In the genomic region with DNA sequence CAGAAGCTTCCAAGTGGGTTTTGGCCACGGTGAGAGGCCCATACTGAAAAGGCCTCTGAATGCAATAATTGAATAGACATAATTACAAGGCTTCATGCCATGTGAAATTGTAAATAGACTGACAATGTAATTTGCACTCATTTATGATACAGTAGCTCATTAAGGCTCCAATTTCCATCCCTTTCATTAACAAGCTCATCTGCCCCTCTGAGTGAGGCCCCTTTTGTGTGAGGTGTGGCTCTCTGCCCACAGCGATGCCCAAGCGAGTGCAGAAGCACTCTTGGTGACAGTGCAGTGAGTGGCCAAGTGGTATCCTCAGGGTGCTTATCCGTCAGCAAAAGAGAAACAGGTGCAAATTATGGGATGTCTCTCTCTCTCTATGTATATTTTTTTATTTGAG, we compare ENCODE assay signal across 27 mouse cellular contexts.
DNase-seq lines count a peak whose midpoint lies in the region; ATAC-seq lines count a peak whose summit lies in the region.
"Had no signal": no experiment of that assay in that cellular context is flagged by ENCODE, and none has a peak within 500 bp of the region (broad histone marks: within the 10 kb centered on the region; RNA-seq: fewer than 3 reads in every experiment).

No protein-coding gene starts in this region.

- no peaks in the 10 kb centered on the region for H3K36me3 ChIP-seq in forebrain, embryonic 13.5 days (ENCODE audit: poor library complexity, severe bottlenecking)
- no peaks in the 10 kb centered on the region for H3K36me3 ChIP-seq in forebrain, embryonic 10.5 days (replicated peaks)
- H3K36me3 ChIP-seq in heart, embryonic 12.5 days, result no peaks in the 10 kb centered on the region
- H3K36me3 ChIP-seq in forebrain, embryonic 16.5 days (ENCODE audit: control insufficient read depth, insufficient read depth), result no peaks in the 10 kb centered on the region
- H3K36me3 ChIP-seq: embryonic facial prominence, embryonic 12.5 days; embryonic facial prominence, embryonic 15.5 days; heart, embryonic 13.5 days had no signal

- H3K4me3 ChIP-seq in forebrain, embryonic 13.5 days, result no peak overlapping the region
- no peak overlapping the region for H3K4me3 ChIP-seq in forebrain, embryonic 10.5 days
- H3K4me3 ChIP-seq in heart, embryonic 12.5 days, result no peak overlapping the region
- H3K4me3 ChIP-seq in forebrain, embryonic 16.5 days (replicated peaks; ENCODE audit: low read length), result no peak overlapping the region
- H3K4me3 ChIP-seq: embryonic facial prominence, embryonic 12.5 days; embryonic facial prominence, embryonic 15.5 days; erythroblast, embryonic 14.5 days; gastrocnemius, adult 2 months; heart, embryonic 13.5 days had no signal

- ATAC-seq in forebrain, embryonic 13.5 days, result peak; percentile 65; the same call in 1 of the 2 replicates
- ATAC-seq in heart, embryonic 12.5 days (ENCODE audit: insufficient number of reproducible peaks, low FRiP score), result no peak
- ATAC-seq in forebrain, embryonic 16.5 days, result peak; percentile 72
- ATAC-seq: hindbrain, postnatal 0 days; inflammation-experienced regulatory T-cells, adult 6 months; intestine, embryonic 16.5 days; Patski had no signal

- H3K27me3 ChIP-seq in forebrain, embryonic 13.5 days, result no peaks in the 10 kb centered on the region
- no peaks in the 10 kb centered on the region for H3K27me3 ChIP-seq in forebrain, embryonic 10.5 days (ENCODE audit: poor library complexity, severe bottlenecking)
- no peaks in the 10 kb centered on the region for H3K27me3 ChIP-seq in heart, embryonic 12.5 days (replicated peaks)
- no peaks in the 10 kb centered on the region for H3K27me3 ChIP-seq in forebrain, embryonic 16.5 days (replicated peaks; ENCODE audit: control insufficient read depth, insufficient read depth, low read length)
- H3K27me3 ChIP-seq: embryonic facial prominence, embryonic 12.5 days; embryonic facial prominence, embryonic 15.5 days; heart, embryonic 13.5 days; Patski had no signal

- H3K27ac ChIP-seq in forebrain, embryonic 13.5 days, result no peak overlapping the region
- H3K27ac ChIP-seq in forebrain, embryonic 10.5 days, result no peak overlapping the region
- no peak overlapping the region for H3K27ac ChIP-seq in heart, embryonic 12.5 days (ENCODE audit: poor library complexity, severe bottlenecking)
- H3K27ac ChIP-seq in forebrain, embryonic 16.5 days (ENCODE audit: low read length), result no peak overlapping the region
- H3K27ac ChIP-seq: embryonic facial prominence, embryonic 12.5 days; embryonic facial prominence, embryonic 15.5 days; gastrocnemius, adult 2 months; heart, embryonic 13.5 days; hindbrain, embryonic 14.5 days; hindbrain, postnatal 0 days had no signal

- peaks cover 7% of the 10 kb centered on the region; the same call in 1 of the 2 replicates for H3K4me1 ChIP-seq in forebrain, embryonic 13.5 days
- no peaks in the 10 kb centered on the region for H3K4me1 ChIP-seq in forebrain, embryonic 10.5 days
- H3K4me1 ChIP-seq in heart, embryonic 12.5 days (replicated peaks), result no peaks in the 10 kb centered on the region
- peaks cover 5% of the 10 kb centered on the region for H3K4me1 ChIP-seq in forebrain, embryonic 16.5 days (replicated peaks; ENCODE audit: control insufficient read depth, insufficient read depth, low read length)
- H3K4me1 ChIP-seq: embryonic facial prominence, embryonic 12.5 days; embryonic facial prominence, embryonic 15.5 days; heart, embryonic 13.5 days had no signal

- whole genome bisulfite sequencing in forebrain, embryonic 13.5 days, result 36% methylated on average over 4 of the region's 4 CpGs
- 96% methylated on average over 4 of the region's 4 CpGs for WGBS in forebrain, embryonic 10.5 days
- WGBS in heart, embryonic 12.5 days, result 86% methylated on average over 4 of the region's 4 CpGs
- 28% methylated on average over 4 of the region's 4 CpGs for WGBS in forebrain, embryonic 16.5 days

- no peak overlapping the region for H3K9ac ChIP-seq in forebrain, embryonic 13.5 days
- no peak overlapping the region for H3K9ac ChIP-seq in heart, embryonic 12.5 days
- no peak overlapping the region for H3K9ac ChIP-seq in forebrain, embryonic 16.5 days (replicated peaks; ENCODE audit: low read depth, low read length)
- H3K9ac ChIP-seq: embryonic facial prominence, embryonic 12.5 days; embryonic facial prominence, embryonic 15.5 days; heart, embryonic 13.5 days; hindbrain, embryonic 14.5 days had no signal

- DNase-seq in forebrain, embryonic 10.5 days (ENCODE audit: extremely low spot score, low spot score), result no peak
- peak; percentile 62 for DNase-seq in heart, adult 11 months
- DNase-seq in layer of hippocampus, adult 18-20 months (ENCODE audit: low spot score in 2 of 2), result no peak
- DNase-seq: adrenal gland, postnatal 10 days; adrenal gland, postnatal 36 days; cerebellum, adult 11 months; cerebellum, adult 2 months; cerebellum, adult 9-11 months; cerebellum, postnatal 25 days; gastrocnemius, adult 2 months; gastrocnemius, postnatal 14 days; heart, adult 18-20 months; heart, postnatal 14 days; heart, postnatal 4 days; kidney, adult 18-20 months had no signal

- no peaks in the 10 kb centered on the region for H3K9me3 ChIP-seq in forebrain, embryonic 13.5 days (replicated peaks)
- H3K9me3 ChIP-seq in forebrain, embryonic 10.5 days, result no peaks in the 10 kb centered on the region
- H3K9me3 ChIP-seq in heart, embryonic 12.5 days (replicated peaks), result peaks cover 16% of the 10 kb centered on the region
- no peaks in the 10 kb centered on the region for H3K9me3 ChIP-seq in forebrain, embryonic 16.5 days (ENCODE audit: control insufficient read depth, low read length)
- H3K9me3 ChIP-seq: embryonic facial prominence, embryonic 12.5 days; embryonic facial prominence, embryonic 15.5 days had no signal

- no peak overlapping the region for H3K4me2 ChIP-seq in forebrain, embryonic 13.5 days
- no peak overlapping the region for H3K4me2 ChIP-seq in heart, embryonic 12.5 days
- no peak overlapping the region for H3K4me2 ChIP-seq in forebrain, embryonic 16.5 days (ENCODE audit: low read length)
- H3K4me2 ChIP-seq: embryonic facial prominence, embryonic 12.5 days; embryonic facial prominence, embryonic 15.5 days; heart, embryonic 13.5 days; hindbrain, embryonic 14.5 days had no signal
